Mouse (Mus musculus) neutrophil, adult 59 days (primary cell): Measurements from ENCODE around the gene Kcnh2. TPM values are rescaled to one million over a fixed set of nuclear protein-coding genes. Genes with fewer than 3 reads are reported as not detected.

Source experiments
- total RNA-seq, 2 experiments: library from RNA; stranded (reverse); gene quantifications; 1 replicate in 1 of 2; 2 replicates in 1 of 2; pipeline ENCODE4 v1.2.4; 2023

The Kcnh2 gene
- not detected for total RNA-seq

DNA sequence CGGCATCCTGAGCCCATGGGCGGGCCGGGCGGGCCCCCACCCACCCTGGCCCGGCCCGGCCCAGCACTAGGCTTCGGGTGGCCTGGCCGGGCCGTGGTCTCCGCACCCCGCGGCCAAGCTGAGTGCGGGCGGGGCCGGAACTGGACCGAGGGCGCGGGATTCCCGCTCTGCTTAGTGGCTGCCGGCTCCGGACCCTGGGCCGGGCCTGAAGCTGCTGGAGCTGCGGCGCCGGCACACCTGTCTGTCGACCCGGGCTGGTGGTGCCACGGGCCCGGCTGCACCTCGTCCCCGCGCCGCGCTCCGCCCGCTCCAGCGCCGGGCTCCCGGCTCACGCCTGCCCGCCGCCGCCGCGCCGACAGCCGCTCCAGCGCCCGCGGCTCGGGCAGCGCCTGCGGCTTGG is at the start of gene Kcnh2:
Gene Kcnh2, minus strand, starts transcription at position 327 of the 400 bp plus-strand sequence.

DNA sequence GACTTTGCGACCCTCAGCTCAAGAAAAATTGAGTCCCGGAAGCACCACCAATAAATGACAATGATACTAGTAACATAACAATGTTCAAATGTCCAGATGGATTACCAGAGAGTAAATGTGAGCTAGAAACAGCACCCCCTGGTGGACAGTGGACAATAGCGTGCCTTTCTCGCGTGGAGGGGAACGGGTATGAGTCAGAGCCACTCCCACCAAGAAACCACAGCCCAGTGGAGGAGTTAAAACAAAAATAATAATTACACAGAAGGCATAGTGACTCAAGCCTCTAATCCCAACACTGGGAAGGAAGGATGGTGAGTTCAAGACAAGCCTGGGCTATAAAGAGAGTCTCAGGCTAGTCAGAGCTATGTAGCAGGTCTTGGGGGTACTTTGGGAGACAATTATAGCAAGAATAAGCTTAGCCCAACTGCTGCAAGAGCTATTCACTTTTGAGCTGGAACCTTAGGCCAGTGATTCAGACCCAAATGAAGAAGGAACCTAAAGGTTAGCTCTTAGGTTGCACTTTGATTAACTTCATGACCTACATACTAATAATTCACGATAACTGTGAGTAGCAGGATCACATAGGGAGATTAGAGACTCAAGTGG is 42.1 kb upstream of the Kcnh2 start, which contains the start of gene Abcb8:
Gene Abcb8, plus strand, starts transcription at position 272 of the 606 bp plus-strand sequence.

DNA sequence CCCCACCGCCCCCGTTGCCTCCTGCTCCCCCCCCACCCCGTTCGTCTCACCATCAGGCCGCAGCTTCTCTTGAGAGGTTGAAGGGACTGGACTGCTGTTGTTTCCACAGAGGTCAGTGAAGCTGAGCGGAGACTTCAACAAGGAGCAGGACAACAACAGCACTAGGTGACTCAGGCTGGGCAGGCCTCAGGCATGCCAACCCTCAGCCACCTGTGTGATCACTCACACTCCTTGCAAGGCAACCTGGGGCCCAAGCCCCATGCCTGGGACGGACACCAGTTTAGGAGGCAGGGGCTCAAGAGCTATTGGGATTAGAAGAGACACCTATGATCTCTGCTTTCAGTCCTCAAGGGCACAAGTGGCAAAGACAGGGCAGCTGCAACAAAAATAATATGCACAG is 40.5 kb upstream of the Kcnh2 start, which contains the start of gene Atg9b:
Gene Atg9b, minus strand, starts transcription at position 280 of the 400 bp plus-strand sequence.

DNA sequence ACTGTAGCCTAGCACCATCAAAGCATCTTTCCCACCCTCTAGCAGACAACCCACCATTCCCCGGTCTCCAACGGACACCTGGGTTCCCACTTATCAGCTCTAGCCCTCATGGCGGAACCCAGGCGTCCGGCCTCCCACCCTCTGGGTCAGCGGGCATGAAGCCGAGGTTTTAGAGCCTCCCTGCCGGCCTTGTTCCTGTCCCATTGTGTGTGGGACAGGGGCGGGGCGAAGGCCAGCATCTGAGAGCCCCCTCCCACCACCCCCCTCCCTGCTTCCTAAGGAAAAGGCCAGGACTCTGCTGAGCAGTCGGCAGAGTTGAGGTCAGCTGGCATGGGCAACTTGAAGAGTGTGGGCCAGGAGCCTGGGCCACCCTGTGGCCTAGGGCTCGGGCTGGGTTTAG is 13.1 kb upstream of the Kcnh2 start, which contains the start of gene Nos3:
Gene Nos3, plus strand, starts transcription at position 303 of the 400 bp plus-strand sequence.

Other genes with a start within 250 kb of the Kcnh2 start
- 1 to 10 TPM; 4.6 to 5.6 TPM for gene Nupl2, start 186.6 kb downstream of the Kcnh2 start, total RNA-seq
- gene Nos3, start 13.2 kb upstream of the Kcnh2 start, total RNA-seq = under 1 TPM in 1 of 2 experiments, not detected in 1; 0.13 TPM
- gene Atg9b, start 40.5 kb upstream of the Kcnh2 start, total RNA-seq = 1 to 10 TPM in 1 of 2 experiments, under 1 TPM in 1; 0.31 to 1.1 TPM
- gene Abcb8, start 42.1 kb upstream of the Kcnh2 start, total RNA-seq = 10 to 100 TPM; 11.7 to 13.8 TPM
- not detected for gene Asic3, start 61.8 kb upstream of the Kcnh2 start, total RNA-seq
- gene Cdk5, start 71.9 kb upstream of the Kcnh2 start, total RNA-seq = 10 to 100 TPM; 28.2 to 28.5 TPM
- gene Slc4a2, start 72.2 kb upstream of the Kcnh2 start, total RNA-seq = 10 to 100 TPM; 57.8 to 62.5 TPM
- 10 to 100 TPM; 26.5 to 30.3 TPM for gene Fastk, start 93.7 kb upstream of the Kcnh2 start, total RNA-seq
- 10 to 100 TPM; 14.0 to 14.5 TPM for gene Tmub1, start 96.2 kb upstream of the Kcnh2 start, total RNA-seq
- gene Agap3, start 100.6 kb upstream of the Kcnh2 start, total RNA-seq = 10 to 100 TPM; 26.9 to 28.4 TPM
- not detected for gene Gbx1, start 175.6 kb upstream of the Kcnh2 start, total RNA-seq
- not detected for gene Asb10, start 189.4 kb upstream of the Kcnh2 start, total RNA-seq
- gene 4931409K22Rik, start 205.2 kb upstream of the Kcnh2 start, total RNA-seq = not detected
- 10 to 100 TPM; 25.6 to 25.9 TPM for gene Abcf2, start 225.9 kb upstream of the Kcnh2 start, total RNA-seq
- 10 to 100 TPM; 19.1 to 23.7 TPM for gene Chpf2, start 235.1 kb upstream of the Kcnh2 start, total RNA-seq